Comparison of ENCODE assay signal across 8 mouse cellular contexts in the genomic region with DNA sequence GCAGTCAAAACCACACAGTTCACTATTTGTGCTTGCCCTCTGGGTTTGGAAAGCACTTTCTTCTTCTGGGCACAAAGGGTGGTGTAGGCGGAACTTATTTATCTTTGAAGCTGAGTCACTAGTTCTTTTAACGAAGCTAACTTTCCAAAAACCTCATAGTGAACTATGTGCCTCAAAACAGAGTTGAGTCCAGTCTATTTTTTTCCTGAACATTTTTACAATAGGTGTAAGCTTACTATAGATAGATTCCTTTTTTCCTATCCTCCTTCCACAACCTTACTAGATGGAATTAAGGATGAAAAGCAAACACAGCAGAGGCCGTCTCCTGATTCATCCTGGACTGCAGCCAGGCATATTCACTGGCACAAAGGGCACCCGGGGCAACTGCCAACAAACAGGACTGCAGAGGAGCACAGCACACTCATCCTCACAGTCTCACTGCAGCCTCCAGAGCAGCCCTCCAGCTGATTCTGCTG.
DNase-seq lines count a peak whose midpoint lies in the region; ATAC-seq and TF ChIP-seq lines count a peak whose summit lies in the region.

No protein-coding gene starts in this region.

- no peak for TF ChIP-seq POLR2A in cerebellum, adult 2 months (IDR thresholded peaks at IDR 0.05; ENCODE audit: borderline replicate concordance, insufficient read depth, low read length)

- peaks cover 44% of the 10 kb centered on the region for H3K36me3 ChIP-seq in forebrain, postnatal 0 days (ENCODE audit: insufficient read depth)
- H3K36me3 ChIP-seq in forebrain, embryonic 16.5 days (ENCODE audit: control insufficient read depth, insufficient read depth), result peaks cover 24% of the 10 kb centered on the region
- H3K36me3 ChIP-seq in midbrain, embryonic 13.5 days, result peaks cover 61% of the 10 kb centered on the region

- no peaks in the 10 kb centered on the region for H3K9me3 ChIP-seq in forebrain, postnatal 0 days (ENCODE audit: low read length)
- no peaks in the 10 kb centered on the region for H3K9me3 ChIP-seq in forebrain, embryonic 16.5 days (ENCODE audit: control insufficient read depth, low read length)
- H3K9me3 ChIP-seq in midbrain, embryonic 13.5 days, result no peaks in the 10 kb centered on the region

- H3K4me2 ChIP-seq in forebrain, postnatal 0 days (ENCODE audit: low read depth), result no peak overlapping the region
- H3K4me2 ChIP-seq in forebrain, embryonic 16.5 days (ENCODE audit: low read length), result no peak overlapping the region
- no peak overlapping the region for H3K4me2 ChIP-seq in midbrain, embryonic 13.5 days (replicated peaks)

- H3K4me1 ChIP-seq in forebrain, postnatal 0 days (ENCODE audit: insufficient read depth), result no peaks in the 10 kb centered on the region
- H3K4me1 ChIP-seq in forebrain, embryonic 16.5 days (replicated peaks; ENCODE audit: control insufficient read depth, insufficient read depth, low read length), result 0 out of 2 replicates have a peak, but pooled peaks cover 2% of the 10 kb centered on the region
- H3K4me1 ChIP-seq in cerebellum, adult 2 months (ENCODE audit: control insufficient read depth, insufficient read depth, low read length), result peaks cover 6% of the 10 kb centered on the region
- H3K4me1 ChIP-seq in midbrain, embryonic 13.5 days (replicated peaks), result no peaks in the 10 kb centered on the region

- WGBS in forebrain, postnatal 0 days, result 30% methylated on average over 4 of the region's 4 CpGs
- 33% methylated on average over 4 of the region's 4 CpGs for WGBS in forebrain, embryonic 16.5 days
- WGBS in cerebellum, adult 2 months, result 19% methylated on average over 4 of the region's 4 CpGs
- 73% methylated on average over 4 of the region's 4 CpGs for WGBS in midbrain, embryonic 13.5 days

- no peak for TF ChIP-seq CTCF in forebrain, postnatal 0 days (IDR thresholded peaks at IDR 0.05; ENCODE audit: low read depth)
- TF ChIP-seq CTCF in cerebellum, adult 2 months (IDR thresholded peaks at IDR 0.05; ENCODE audit: borderline replicate concordance, insufficient read depth, low read depth, low read length), result no peak

- ATAC-seq in forebrain, postnatal 0 days, result 0 out of 2 replicates have a peak, but pooled peaks have one; percentile 25
- ATAC-seq in forebrain, embryonic 16.5 days, result no peak; the same call in 1 of the 2 replicates
- no peak for ATAC-seq in midbrain, embryonic 13.5 days

- H3K27me3 ChIP-seq in forebrain, postnatal 0 days (ENCODE audit: insufficient read depth, low read length), result no peaks in the 10 kb centered on the region
- H3K27me3 ChIP-seq in forebrain, embryonic 16.5 days (replicated peaks; ENCODE audit: control insufficient read depth, insufficient read depth, low read length), result no peaks in the 10 kb centered on the region
- no peaks in the 10 kb centered on the region for H3K27me3 ChIP-seq in cerebellum, adult 2 months (ENCODE audit: control insufficient read depth, insufficient read depth, low read length)
- H3K27me3 ChIP-seq in midbrain, embryonic 13.5 days, result no peaks in the 10 kb centered on the region

- no peak overlapping the region for H3K4me3 ChIP-seq in forebrain, postnatal 0 days (ENCODE audit: low read depth, low read length)
- H3K4me3 ChIP-seq in forebrain, embryonic 16.5 days (replicated peaks; ENCODE audit: low read length), result no peak overlapping the region
- H3K4me3 ChIP-seq in cerebellum, adult 2 months (replicated peaks; ENCODE audit: insufficient read depth, low read depth, low read length), result no peak overlapping the region
- H3K4me3 ChIP-seq in midbrain, embryonic 13.5 days (replicated peaks), result no peak overlapping the region

- DNase-seq in forebrain, postnatal 0 days, result peak; percentile 57
- peak; percentile 87 for DNase-seq in 3T3-L1 (ENCODE audit: low read depth, low spot score)
- peak; percentile 87 to 90 for DNase-seq in cerebellum, adult 2 months
- peak; percentile 8 for DNase-seq in heart, postnatal 25 days (ENCODE audit: low spot score)
- DNase-seq in left cerebral cortex, postnatal 25 days (ENCODE audit: low spot score in 2 of 2), result peak; percentile 20 to 57
- no peak for DNase-seq in embryo, embryonic 9.5 days (ENCODE audit: extremely low spot score)

- no peak overlapping the region for H3K27ac ChIP-seq in forebrain, postnatal 0 days (ENCODE audit: low read depth, low read length)
- H3K27ac ChIP-seq in forebrain, embryonic 16.5 days (ENCODE audit: low read length), result no peak overlapping the region
- H3K27ac ChIP-seq in cerebellum, adult 2 months (ENCODE audit: insufficient read depth, low read length), result peak overlapping the region; percentile 44
- H3K27ac ChIP-seq in midbrain, embryonic 13.5 days, result no peak overlapping the region; the same call in 1 of the 2 replicates

- intact Hi-C loops in heart, postnatal 25 days (cut with DNase I), result no loop called here
- intact Hi-C loops in left cerebral cortex, postnatal 25 days (cut with DNase I), result no loop called here

- H3K9ac ChIP-seq in forebrain, postnatal 0 days, result no peak overlapping the region
- H3K9ac ChIP-seq in forebrain, embryonic 16.5 days (replicated peaks; ENCODE audit: low read depth, low read length), result no peak overlapping the region
- H3K9ac ChIP-seq in midbrain, embryonic 13.5 days (replicated peaks), result no peak overlapping the region
